Comparison of ENCODE assay signal across 12 mouse cellular contexts in the genomic region with DNA sequence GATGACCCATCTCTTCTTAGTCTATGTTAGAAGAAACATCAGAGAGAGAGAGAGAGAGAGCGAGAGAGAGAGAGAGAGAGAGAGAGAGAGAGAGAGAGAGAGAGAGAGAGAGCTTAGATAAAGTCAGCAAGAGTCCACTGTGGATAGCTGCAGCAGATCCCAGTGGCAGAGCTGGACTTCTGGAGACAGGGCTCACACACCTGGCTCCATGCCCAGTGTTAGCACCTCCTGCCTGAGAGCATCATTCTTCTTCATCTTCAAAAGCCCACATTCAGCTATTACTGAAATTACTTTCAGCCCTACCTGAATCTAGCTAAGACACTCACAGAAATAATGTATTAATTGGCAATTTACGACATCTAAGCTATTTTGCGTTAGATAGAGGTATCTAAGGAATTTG.
DNase-seq lines count a peak whose midpoint lies in the region; ATAC-seq lines count a peak whose summit lies in the region.
"Had no signal": no experiment of that assay in that cellular context is flagged by ENCODE, and none has a peak within 500 bp of the region (broad histone marks: within the 10 kb centered on the region; RNA-seq: fewer than 3 reads in every experiment).

No protein-coding gene starts in this region.

- no peaks in the 10 kb centered on the region for H3K36me3 ChIP-seq in heart, embryonic 15.5 days
- H3K36me3 ChIP-seq in liver, embryonic 15.5 days (replicated peaks): no peaks in the 10 kb centered on the region
- H3K36me3 ChIP-seq in liver, embryonic 11.5 days (ENCODE audit: control insufficient read depth, insufficient read depth, low read length): no peaks in the 10 kb centered on the region
- H3K36me3 ChIP-seq: embryonic facial prominence, embryonic 13.5 days; limb, embryonic 15.5 days had no signal

- no peaks in the 10 kb centered on the region for H3K27me3 ChIP-seq in heart, embryonic 15.5 days
- peaks cover 13% of the 10 kb centered on the region for H3K27me3 ChIP-seq in liver, embryonic 15.5 days
- no peaks in the 10 kb centered on the region for H3K27me3 ChIP-seq in liver, embryonic 11.5 days (replicated peaks; ENCODE audit: control insufficient read depth, insufficient read depth, low read length)
- H3K27me3 ChIP-seq: embryonic facial prominence, embryonic 13.5 days; limb, embryonic 15.5 days had no signal

- 56% methylated on average over 3 of the region's 3 CpGs for WGBS in heart, embryonic 15.5 days
- WGBS in liver, embryonic 15.5 days (ENCODE audit: insufficient replicate concordance): 67% methylated on average over 3 of the region's 3 CpGs
- 73% methylated on average over 2 of the region's 3 CpGs for WGBS in liver, embryonic 11.5 days

- no peak overlapping the region for H3K4me2 ChIP-seq in heart, embryonic 15.5 days
- H3K4me2 ChIP-seq in liver, embryonic 15.5 days: no peak overlapping the region
- H3K4me2 ChIP-seq in liver, embryonic 11.5 days: no peak overlapping the region
- H3K4me2 ChIP-seq: embryonic facial prominence, embryonic 13.5 days; limb, embryonic 15.5 days had no signal

- DNase-seq in heart, adult 18-20 months: no peak
- no peak for DNase-seq in liver, embryonic 11.5 days (ENCODE audit: low spot score)
- peak; percentile 47 to 49 for DNase-seq in cerebellum, adult 18-20 months
- DNase-seq in retina, embryonic 14.5 days (ENCODE audit: low spot score): peak; percentile 16
- no peak for DNase-seq in thymus, adult 18-20 months
- DNase-seq: thymus, postnatal 36 days had no signal

- no peak overlapping the region for H3K4me3 ChIP-seq in heart, embryonic 15.5 days
- H3K4me3 ChIP-seq in liver, embryonic 15.5 days (replicated peaks): no peak overlapping the region
- no peak overlapping the region for H3K4me3 ChIP-seq in liver, embryonic 11.5 days (ENCODE audit: low read depth, low read length)
- H3K4me3 ChIP-seq: embryonic facial prominence, embryonic 13.5 days; limb, embryonic 15.5 days had no signal

- H3K9me3 ChIP-seq in heart, embryonic 15.5 days (replicated peaks): no peaks in the 10 kb centered on the region
- no peaks in the 10 kb centered on the region for H3K9me3 ChIP-seq in liver, embryonic 15.5 days (replicated peaks)
- H3K9me3 ChIP-seq in liver, embryonic 11.5 days (ENCODE audit: control insufficient read depth, low read length): no peaks in the 10 kb centered on the region
- H3K9me3 ChIP-seq: embryonic facial prominence, embryonic 13.5 days; limb, embryonic 15.5 days had no signal

- no peak for ATAC-seq in heart, embryonic 15.5 days (replicated peaks; ENCODE audit: insufficient number of reproducible peaks, insufficient read depth, low FRiP score, low read depth)
- no peak for ATAC-seq in liver, embryonic 15.5 days (ENCODE audit: insufficient read depth)
- ATAC-seq in liver, embryonic 11.5 days (replicated peaks; ENCODE audit: low FRiP score): no peak
- ATAC-seq in activated CD4-positive, CD25-positive, alpha-beta regulatory T cell, adult 4 months: no peak

- no peak overlapping the region for H3K9ac ChIP-seq in heart, embryonic 15.5 days
- no peak overlapping the region for H3K9ac ChIP-seq in liver, embryonic 15.5 days
- H3K9ac ChIP-seq in liver, embryonic 11.5 days (ENCODE audit: low read depth, low read length): no peak overlapping the region
- H3K9ac ChIP-seq: embryonic facial prominence, embryonic 13.5 days; limb, embryonic 15.5 days had no signal

- peak overlapping the region; percentile 69 for H3K27ac ChIP-seq in heart, embryonic 15.5 days
- peak overlapping the region; percentile 53; the same call in 1 of the 2 replicates for H3K27ac ChIP-seq in liver, embryonic 15.5 days (replicated peaks)
- H3K27ac ChIP-seq in liver, embryonic 11.5 days (ENCODE audit: low read depth, low read length): no peak overlapping the region
- H3K27ac ChIP-seq: embryonic facial prominence, embryonic 13.5 days; limb, embryonic 15.5 days; macrophage had no signal

- H3K4me1 ChIP-seq in heart, embryonic 15.5 days (replicated peaks): peaks cover 22% of the 10 kb centered on the region
- peaks cover 34% of the 10 kb centered on the region for H3K4me1 ChIP-seq in liver, embryonic 15.5 days (replicated peaks)
- peaks cover 7% of the 10 kb centered on the region; the same call in 1 of the 2 replicates for H3K4me1 ChIP-seq in liver, embryonic 11.5 days (replicated peaks; ENCODE audit: control insufficient read depth, insufficient read depth, low read length)
- H3K4me1 ChIP-seq: embryonic facial prominence, embryonic 13.5 days had no signal

Comparison
In these comparisons a context has a peak if more than half of its experiments do, and no peak if none do; other contexts are left out.
1. DNase-seq: peak in cerebellum, adult 18-20 months (2 of 2) and retina, embryonic 14.5 days (single experiment); none in heart, adult 18-20 months (0 of 2), liver, embryonic 11.5 days (single experiment) and thymus, adult 18-20 months (0 of 2).